Mouse (Mus musculus): ENCODE data around the gene Asic4.

Asic4 gene

DNA sequence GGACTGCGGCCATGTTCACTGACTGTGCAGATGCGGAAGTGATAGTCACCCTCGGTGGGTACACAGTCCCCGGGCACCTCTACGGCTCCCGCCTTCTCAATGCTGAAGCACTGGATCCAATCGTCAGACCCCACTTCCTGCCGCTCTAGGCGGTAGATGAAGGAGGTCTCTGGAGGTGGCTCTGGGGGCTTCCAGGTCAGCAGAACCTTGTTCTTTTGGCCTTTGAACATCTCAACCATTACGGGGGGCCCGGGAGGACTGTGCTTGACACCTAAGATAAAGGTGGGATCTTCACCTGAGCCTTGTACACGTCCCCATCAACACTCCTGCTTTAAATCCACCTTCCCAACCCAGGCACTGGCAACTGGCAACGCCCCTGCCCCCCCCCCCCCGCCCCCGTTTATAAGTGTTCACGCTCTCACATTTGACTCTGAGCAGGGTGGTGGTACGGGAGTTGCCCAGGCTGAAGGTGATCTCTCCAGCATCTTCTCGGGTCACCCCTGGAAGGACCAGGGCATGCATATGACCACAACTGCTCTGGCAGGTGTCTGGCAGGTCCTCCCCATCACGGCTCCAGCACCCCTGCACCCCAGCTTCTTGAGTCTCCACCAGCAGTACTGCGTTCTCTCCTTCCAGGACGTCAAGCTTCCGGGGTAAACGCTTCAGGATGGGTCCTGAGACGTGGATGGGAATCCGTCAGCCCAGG, 52.9 kb downstream of the Asic4 start:
- DNase-seq (ENCODE audit: low spot score in 2 of 2): no peak

DNA sequence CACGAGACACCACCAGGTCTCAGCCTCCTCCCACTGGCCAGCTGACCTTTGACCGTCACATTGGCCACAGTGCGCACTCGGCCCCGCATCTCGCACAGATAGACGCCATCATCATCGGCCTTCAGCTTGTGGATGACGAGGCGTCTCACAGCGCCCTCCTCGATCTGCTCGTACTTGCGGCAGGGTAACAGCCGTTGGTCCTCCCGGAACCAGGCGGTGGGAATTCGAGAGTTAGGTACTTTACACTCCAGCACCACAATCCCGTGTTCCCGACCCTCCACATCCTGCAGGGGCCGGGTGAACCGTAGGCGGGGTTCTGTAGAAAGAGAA, 53.4 kb downstream of the Asic4 start:
- DNase-seq (ENCODE audit: low spot score in 2 of 2): no peak

DNA sequence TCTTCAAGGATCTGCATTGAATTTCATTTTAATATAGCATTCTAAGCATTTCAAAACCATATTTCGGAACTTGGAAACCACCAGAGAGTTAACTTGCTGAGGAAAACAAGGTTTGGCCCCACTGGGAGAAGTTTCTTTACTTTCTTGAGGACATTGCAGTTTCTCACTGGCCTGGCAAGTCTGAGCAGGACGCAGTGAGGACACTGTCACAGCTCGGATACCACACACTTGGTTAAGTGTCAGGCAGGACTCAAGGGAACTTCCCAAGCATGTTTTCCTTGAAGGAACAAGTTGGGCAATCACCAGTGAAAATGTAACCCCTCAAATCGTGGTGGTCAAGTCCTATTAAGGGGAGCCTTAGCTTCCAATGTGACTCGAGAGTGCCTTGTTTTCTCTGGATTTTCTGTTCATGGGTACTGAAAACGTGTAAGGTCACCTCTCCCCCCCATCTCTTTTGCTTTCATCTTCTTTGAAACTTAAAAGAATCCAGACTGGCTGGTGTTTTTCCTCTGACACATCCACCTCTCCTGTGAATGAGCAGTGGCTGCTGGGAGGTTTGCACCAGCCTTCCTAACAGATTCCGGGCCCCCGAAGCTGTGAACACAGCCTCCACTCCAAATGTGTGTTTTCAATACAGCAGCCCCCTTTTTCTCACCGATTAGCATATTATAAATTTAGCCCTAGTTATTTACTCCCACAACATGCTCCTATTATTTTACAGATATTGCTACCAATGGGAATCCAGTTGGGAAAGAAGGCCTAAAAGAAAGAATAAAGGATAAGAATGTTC, 54.2 kb downstream of the Asic4 start:
- DNase-seq (ENCODE audit: low spot score in 2 of 2): no peak

DNA sequence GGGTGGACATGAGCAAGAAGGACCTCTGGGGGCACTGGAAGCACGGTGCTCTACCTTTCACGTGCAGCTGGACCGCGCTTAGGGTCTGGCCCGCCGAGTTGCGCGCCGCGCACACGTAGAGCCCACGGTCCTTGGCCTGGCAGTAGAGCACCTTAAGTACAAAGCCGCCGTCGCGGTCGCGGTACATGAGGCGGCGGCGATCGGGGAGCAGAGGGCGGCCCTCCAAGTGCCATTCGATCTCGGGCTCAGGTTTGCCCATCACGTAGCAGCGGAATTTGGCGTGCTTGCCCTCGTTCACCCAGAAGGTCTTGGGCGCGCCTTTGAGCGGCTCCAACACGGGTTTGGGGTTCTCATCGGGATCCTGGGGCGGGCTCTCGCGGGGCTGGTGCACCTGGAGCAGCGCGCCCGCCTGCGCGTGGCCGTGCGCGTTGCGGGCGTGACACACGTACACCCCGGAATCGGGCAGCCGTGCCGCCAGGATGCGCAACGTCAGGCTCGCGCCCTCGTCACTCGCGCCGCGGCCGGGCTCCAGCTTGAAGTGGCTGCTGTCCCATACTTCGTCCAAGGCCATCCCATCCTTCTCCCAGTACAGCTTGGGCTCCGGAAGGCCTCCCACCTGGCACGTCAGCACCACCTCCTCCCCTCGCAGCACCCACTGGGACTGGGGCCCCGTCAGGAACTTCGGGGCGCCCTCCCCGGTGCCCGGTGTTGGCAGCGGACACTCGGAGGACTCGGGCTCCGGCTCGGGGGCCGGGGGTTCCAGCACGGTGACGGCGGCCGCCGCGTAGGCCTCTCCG, 55.1 kb downstream of the Asic4 start:
- DNase-seq (ENCODE audit: low spot score in 2 of 2): peak; percentile 26 to 60

DNA sequence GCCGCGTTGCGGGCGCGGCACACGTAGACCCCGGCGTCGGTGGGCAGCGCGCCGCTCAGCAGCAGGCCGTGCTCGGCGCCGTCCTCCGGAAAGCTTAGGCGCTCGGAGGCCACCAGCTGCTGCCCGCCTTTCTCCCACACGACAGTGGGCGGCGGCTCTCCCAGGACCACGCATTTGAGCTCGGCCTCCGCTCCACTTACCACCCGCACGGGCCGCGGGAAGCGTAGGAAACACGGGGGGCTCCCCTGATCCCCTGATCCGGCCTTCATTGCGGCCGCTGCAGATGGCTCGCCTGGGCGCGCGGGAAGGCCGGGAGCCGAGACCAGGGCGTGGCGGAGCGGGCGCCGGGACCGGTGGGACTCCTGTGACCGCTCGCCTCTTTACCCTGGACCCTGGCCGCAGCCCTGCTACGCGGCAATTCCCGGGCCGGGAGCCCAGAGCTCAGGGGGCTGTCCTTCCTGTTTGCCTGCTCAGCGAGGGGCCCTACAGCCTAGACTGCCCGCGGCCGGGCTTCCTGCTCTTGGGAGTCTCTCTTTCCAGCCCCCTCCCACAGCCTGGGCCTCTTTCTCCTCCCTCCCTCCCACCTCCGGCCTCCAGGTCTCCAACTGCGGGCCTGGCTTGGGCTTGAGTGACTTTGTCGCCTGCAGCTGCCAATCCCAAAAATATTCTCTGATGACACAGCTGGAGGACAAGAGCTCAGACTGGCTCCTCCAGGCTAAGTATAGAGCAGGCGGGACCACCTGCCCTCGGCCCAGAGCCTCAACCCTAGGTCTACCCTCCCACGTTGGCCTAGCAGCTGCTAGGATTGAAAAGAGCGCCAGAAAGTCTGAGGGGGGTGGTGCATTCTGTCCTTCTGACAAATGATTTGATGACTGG, 56.0 kb downstream of the Asic4 start, which contains the start of gene Obsl1:
Obsl1 (minus strand) TSS at position 497 of the 876 bp plus-strand sequence.
- peak; percentile 33 to 37 for DNase-seq (ENCODE audit: low spot score in 2 of 2)

DNA sequence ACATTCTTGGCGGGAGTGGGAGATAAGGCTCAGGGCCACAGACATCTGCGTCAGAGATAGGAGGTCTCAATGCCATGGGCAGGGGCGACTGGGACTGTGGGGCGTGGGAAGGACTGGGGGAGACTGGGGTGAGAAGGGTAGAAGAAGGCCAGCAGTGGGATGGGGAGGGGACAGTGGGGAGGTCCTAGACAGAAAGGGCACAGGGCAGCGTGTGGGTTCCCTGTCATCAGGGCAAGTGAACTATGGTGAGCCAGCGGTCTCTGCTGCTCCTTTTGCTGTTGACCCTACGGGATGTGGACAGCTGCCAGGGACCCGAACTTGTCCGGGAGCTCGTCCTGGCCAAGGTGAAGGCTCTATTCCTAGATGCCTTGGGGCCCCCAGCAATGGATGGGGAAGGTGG, 56.8 kb downstream of the Asic4 start, which contains the start of gene Inha:
Inha (plus strand) TSS at position 72 of the 400 bp plus-strand sequence.
- DNase-seq (ENCODE audit: low spot score in 2 of 2): no peak

DNA sequence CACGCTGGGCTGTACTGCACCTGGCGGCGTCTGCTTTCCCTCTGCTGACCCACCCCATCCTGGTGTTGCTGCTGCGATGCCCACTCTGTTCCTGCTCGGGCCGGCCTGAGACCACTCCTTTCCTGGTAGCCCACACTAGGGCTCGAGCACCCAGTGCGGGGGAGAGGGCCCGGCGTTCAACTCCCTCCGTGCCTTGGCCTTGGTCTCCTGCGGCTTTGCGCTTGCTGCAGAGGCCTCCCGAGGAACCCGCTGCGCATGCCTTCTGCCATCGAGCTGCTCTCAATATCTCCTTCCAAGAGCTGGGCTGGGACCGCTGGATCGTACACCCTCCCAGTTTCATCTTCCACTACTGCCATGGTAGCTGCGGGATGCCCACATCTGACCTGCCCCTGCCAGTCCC, 59.4 kb downstream of the Asic4 start:
- DNase-seq (ENCODE audit: low spot score in 2 of 2): no peak

DNA sequence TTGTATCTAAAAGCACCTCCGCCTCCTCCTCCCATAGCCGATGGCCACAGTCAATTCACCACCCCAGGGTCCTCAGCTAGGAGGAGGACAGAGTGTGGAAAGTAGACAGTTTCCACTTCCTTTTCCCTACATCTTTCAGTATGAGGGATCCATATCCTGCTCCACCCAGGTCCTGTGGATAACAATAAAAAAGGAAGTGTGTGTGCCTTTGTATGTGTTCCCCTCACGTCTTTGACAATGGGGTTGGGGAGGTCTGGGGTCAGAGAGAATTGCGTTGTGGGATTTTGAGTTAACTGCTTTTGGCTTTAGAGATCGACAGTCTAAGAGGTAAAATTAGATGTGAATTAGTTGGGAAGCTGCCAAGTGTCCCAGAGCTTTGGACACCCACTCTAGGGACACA, 59.9 kb downstream of the Asic4 start:
- DNase-seq (ENCODE audit: low spot score in 2 of 2): no peak

DNA sequence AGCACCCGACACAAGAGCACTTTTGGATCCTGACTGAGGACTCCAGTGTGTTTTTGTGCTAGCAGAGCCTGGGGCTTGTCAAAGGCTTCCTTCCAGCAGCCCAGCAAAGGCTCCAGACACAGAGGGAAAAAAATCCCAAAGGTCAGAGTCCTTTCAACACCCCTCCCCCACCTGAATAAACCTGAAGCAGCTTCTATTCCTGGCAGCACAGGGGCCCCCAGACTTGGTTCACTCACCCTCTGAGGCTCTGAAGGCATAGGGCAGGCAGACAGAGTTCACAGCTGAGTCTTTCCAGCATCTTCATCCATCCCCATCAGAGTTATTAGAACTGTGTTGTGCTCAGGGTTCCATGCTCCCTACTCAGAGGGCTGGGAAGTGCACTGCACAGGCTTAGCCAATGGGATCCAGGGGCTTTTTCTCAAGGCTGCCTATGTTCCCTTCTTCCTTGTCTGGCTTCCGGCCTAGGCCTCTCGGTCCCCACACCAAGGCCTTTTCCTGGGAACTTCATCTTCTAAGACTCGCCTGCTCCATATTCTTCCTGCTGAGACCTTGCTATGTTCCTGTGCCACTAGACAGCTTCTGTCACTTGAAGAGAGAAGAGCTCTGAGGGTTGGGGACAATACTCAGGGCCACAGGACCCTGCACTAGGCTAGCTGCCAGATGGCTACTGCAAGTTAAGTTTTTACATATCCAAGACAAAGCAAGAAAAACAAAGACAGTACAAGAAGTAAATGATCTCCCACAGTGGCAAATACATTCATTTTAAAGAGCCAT, 61.4 kb downstream of the Asic4 start:
- no peak for DNase-seq (ENCODE audit: low spot score in 2 of 2)

DNA sequence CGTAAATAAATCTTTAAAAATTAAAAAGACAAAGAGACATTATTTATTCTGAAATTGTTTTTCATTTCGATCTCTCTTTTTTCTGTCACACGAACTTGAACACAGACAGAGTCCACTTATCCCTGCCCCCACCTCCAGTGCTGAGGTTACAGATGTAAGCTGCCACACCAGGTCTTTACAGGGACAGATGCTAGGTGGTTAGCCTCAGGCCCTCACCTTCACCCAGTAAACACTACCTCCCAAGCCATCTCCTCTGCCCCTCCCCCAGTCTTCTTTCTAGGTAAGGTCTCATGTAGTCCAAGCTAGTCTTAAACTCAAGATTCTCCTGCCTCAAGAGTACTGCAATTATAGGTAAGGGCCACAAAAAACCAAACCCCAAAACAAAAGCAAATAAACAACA, 62.3 kb downstream of the Asic4 start:
- DNase-seq (ENCODE audit: low spot score in 2 of 2): no peak

DNA sequence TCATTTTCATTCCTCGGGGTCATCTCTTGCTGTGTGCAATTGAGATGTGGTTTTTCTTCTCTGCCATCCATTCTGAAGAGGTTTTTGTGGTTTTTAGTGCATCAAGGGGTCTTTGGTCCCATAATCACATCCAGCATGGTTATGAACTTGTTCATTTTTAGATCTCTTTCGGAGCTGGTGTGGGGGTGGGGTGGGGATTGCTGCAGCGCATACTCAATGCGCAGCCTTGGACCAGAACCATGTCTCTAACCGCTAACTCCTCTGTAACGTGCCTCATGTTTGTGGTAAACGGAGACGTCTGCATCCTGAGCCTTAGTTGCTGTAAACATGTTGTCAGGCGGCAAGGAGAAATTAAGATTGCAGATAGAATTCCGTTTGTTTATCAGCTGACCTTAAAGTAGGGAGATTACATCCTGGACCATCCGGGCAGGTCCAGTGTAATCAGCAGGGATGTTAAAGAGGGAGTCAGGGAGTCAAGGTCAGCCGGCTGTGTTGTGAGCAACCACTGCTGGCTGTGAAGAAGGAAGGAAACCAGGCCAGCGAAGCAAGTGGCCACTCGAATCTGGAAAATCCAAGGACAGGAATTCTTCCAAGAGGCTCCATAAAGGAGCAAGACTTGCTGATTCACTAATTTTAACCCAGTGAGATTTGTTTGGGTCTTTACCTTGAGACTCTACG, 66.6 kb downstream of the Asic4 start:
- DNase-seq (ENCODE audit: low spot score in 2 of 2): no peak

DNA sequence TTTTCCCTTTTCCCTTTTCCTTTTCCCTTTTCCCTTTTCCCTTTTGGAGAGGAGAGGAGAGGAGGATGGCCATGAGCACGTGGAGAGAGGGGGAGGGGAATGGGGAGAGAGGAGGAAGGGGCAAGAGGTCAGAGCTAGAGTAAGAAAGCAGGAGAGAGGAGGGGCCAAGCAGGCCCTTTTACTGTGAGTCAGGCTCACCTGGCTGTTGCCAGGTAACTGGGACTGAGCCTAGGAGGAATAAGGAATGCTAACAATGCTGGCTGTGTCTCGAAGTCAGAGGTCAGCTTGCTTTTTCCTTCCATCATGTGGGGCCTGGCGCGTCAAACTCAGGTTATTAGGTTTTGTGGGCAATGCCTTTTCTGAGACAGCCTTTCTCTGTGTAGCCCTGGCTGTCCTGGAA, 67.7 kb downstream of the Asic4 start:
- DNase-seq (ENCODE audit: low spot score in 2 of 2): no peak

DNA sequence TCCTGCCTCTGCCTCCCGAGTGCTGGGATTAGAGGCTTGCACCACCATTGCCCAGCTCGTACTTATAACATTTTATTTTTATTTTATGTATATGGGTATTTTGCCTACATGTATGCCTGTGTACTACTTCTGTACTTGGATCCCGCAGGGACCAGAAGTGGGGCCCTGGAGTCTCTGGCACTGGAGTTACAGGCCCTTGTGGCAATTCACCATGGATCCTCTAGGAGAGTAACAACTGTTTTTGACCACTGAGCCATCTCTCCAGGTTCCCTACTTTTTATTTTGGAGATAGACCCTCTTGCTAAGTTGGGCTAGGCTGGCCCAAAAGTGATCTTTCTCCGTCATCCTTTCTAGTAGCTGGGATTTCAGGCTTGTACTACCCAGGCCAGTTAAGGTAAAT, 68.2 kb downstream of the Asic4 start:
- no peak for DNase-seq (ENCODE audit: low spot score in 2 of 2)

DNA sequence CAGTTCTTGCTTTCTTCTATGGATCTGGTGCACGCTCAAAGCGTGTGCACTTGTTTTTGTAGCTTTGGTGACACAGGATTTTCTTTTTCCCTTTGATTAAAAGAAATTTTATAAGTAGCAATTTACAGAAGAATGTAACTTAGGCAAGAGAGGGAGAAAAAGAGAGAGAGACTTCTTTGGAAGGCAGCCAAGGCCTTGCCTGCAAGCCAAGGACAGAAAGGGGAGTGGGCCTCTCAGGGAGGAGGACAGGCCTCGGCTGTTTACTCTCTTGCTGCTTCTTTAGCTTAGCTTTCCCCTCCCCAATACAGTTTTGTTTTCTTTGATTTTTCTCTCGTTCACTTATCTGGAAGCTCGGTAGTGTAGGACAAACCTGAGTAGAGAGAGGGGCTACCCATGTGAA, 69.3 kb downstream of the Asic4 start:
- no peak for DNase-seq (ENCODE audit: low spot score in 2 of 2)

DNA sequence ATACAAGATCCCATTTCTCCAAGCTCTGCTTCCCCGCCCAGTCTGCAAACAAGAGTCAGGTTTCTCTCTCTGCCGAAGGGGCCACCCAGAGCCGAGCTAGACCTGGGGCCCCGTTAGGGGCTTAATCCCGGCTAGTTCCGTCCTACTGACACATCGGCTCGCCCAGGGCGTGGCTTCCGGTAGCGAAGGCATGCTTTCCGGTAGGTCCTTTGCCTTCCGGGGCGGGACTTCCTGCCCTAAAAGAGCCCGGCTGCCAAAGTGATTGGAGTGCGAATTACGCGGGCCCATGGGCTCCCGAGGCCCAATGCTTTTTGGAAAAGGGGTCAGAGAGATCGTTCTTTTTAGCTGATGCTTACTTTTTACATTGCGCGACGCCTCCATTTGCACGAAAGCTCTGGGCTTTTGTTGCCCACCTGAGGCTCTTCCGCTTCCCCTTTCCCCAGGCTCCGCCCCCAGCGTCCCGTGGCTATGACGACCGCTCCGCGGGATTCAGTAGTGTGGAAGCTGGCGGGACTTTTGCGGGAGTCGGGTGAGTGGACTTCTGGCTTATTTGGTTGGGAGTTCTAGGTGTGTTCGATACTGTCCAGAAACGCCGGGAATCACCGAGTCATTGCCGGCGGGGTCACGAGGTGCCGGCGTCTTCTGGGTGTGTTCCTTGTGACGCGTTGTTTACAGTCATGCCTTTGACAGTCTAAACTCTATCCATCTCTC, 71.2 kb downstream of the Asic4 start, which contains the start of gene Stk11ip:
Stk11ip (plus strand) TSS at position 209 of the 711 bp plus-strand sequence.
- peak; percentile 86 to 96 for DNase-seq (ENCODE audit: low spot score in 2 of 2)

All from urinary bladder, adult 18-20 months (tissue).